Mouse (Mus musculus): ENCODE data around the gene Mrgpra3.

Gene Mrgpra3

GRCm38 (mm10) chr7:47601272-47601671 is at the start of gene Mrgpra3:
TSS of gene Mrgpra3 (minus strand) at chr7:47601372.
- no peak for DNase-seq (ENCODE audit: low read depth in 1 of 2, low spot score in 2 of 2)

Measured in monocyte, adult 2 months (primary cell).